Mouse (Mus musculus): ENCODE results near the gene Gm21992.

DNA sequence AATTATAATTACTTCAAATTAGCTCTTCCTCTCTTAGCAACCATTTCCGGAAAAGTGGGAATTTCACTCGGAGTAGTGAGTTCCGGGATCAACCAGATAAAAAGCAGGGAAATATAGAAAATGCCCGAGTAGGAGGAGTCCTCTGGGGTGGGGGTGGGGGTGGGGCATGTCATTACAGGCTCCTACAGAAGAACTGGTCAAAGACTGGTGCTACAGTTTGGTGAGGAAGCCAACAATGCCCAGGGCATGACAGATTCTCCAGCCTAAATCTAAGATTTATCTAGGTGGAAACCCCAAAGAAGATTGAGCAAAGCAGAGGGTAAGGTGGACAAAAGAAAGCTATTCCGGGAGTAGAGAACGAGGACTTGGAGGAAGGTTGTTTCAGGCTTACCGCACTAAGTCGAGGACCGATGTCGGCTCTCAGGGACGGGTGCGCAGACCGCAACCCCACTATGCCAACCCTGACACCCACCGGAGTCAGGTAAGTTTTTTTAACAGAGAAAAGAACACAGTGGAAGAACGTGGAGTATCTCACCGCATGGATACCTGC is 18.1 kb downstream of the Gm21992 start:
- TF ChIP-seq NANOG (IDR thresholded peaks at IDR 0.05; ENCODE audit: borderline replicate concordance, low read length) (no peak), CTCF (conservative IDR thresholded peaks at IDR 0.05; ENCODE audit: low read length) (no peak)
